Mouse (Mus musculus): ENCODE data around the gene Ppard. TPM values are rescaled to one million over a fixed set of nuclear protein-coding genes. Genes with fewer than 3 reads are reported as not detected.
"Not testable (repeated sequence)": the region's sequence is repeated elsewhere in the genome, so short reads cannot be mapped to it uniquely, and the experiment has no call there.

Ppard gene
- polyA plus RNA-seq, 1 experiment: 18.3 TPM

DNA sequence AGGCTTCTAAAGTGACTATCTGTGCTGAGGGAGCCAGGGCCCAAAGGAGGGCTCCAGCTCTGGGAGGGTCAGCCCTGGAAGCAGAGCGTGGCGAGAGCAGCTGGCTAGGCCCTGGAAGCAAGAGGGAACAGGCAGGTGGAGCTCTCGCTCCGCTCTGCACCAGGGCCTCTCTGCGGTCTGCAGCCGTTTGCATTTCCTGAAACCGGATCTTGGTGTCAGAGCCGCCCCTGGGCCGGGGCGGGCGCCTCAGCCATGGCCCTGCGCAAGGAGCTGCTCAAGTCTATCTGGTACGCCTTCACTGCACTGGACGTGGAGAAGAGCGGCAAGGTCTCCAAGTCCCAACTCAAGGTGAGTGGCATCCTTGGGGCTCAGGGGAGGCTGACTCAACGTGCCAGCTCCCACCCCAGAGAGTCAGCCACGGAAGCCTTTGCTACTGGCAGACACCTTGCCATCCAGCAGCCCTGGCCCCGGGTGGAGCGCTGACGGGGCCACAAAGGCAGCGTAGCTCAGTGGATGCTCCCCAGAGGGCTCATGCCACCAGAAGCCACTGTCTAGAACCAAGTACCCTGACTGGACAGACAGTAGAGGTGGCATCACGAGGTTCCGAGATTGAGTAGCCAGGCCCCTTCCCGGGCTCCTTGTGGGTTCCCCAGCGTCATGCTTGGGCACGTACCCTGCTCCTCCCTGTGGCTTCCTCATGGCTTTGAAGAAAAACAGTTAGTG lies 24.7 kb upstream of the Ppard start, which contains the start of gene Def6:
Gene Def6 (plus strand): TSS at position 188 of the 723 bp plus-strand sequence.
- peak; percentile 64 for DNase-seq (ENCODE audit: low read depth)
- TF ChIP-seq CTCF (IDR thresholded peaks at IDR 0.05; ENCODE audit: borderline replicate concordance, extremely low read depth, insufficient read depth, insufficient read length) (peak; percentile 36; the same call in 1 of the 2 replicates), POLR2A (IDR thresholded peaks at IDR 0.05; ENCODE audit: borderline replicate concordance, extremely low read depth, insufficient read depth, insufficient read length, poor library complexity, severe bottlenecking) (no peak)

DNA sequence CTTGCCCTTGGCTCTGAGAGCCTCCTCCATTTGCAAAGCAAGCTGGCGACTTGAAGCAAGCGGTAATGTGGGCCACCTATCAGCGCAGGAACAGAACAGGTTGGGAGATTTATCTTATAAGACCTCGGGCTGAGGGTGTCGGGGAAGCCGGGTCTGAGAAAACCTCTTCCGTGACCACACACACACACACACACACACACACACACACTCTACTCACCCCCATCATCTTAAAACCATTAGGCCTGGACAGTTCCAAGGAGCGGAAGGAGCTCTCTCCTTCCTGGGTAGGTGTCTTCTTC lies 24.2 kb upstream of the Ppard start:
- TF ChIP-seq POLR2A (IDR thresholded peaks at IDR 0.05; ENCODE audit: borderline replicate concordance, extremely low read depth, insufficient read depth, insufficient read length, poor library complexity, severe bottlenecking) (no peak), CTCF (IDR thresholded peaks at IDR 0.05; ENCODE audit: borderline replicate concordance, extremely low read depth, insufficient read depth, insufficient read length) (no peak)
- DNase-seq (ENCODE audit: low read depth): no peak

DNA sequence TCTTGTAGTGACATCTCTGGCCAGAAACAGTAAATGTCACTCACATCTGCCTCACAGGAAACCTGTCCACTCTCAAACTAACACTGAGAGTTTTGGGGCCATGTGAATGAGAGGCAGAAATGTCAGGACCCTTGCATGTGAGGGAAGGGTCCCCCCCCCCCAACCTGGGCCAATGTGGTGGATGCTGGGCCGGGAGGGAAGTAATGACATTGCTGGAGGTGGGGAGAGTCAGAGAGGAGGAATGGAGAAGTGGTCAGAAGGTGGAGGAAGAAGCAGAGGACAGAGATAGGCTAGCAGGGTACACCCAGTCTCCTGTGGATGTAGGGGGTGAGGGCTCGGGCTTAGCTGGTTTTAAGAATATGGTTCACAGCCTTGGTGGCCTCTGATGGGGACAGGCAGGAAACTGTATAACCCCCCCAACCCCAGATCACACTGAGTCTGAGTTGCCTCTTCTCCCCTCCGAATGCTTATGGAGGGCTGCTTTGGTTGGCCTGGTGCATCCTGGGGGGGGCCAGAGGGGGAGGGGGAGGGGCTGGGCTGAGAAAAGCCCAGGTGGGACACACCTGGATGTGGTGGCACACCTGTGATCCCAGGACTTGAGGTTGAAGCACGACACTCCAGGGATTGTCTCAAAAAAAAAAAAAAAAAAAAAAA lies 22.9 kb upstream of the Ppard start:
- TF ChIP-seq POLR2A (IDR thresholded peaks at IDR 0.05; ENCODE audit: borderline replicate concordance, extremely low read depth, insufficient read depth, insufficient read length, poor library complexity, severe bottlenecking) (no peak), CTCF (IDR thresholded peaks at IDR 0.05; ENCODE audit: borderline replicate concordance, extremely low read depth, insufficient read depth, insufficient read length) (no peak)
- no peak for DNase-seq (ENCODE audit: low read depth)

DNA sequence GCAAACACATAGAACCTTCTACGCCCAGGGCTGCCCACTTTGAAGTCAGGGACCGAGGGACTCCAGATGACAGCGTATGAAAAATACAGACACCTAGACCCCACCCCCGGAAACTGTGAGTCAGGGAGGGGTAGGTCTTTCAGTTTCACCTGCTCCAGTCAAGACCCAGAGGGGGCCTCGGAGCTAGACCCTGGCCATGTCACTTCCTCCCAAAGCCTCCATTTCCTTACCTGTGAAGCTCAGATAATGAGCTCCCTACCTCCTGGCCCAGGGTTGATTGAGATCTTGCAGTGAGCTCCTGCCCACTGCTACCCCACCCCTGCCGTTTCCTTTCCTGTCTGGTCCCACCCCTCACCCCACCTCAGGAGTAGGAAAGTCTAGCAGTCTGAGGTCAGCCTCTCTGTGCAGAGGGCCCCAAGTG lies 20.6 kb upstream of the Ppard start:
- no peak for DNase-seq (ENCODE audit: low read depth)
- TF ChIP-seq CTCF (IDR thresholded peaks at IDR 0.05; ENCODE audit: borderline replicate concordance, extremely low read depth, insufficient read depth, insufficient read length) (no peak), POLR2A (IDR thresholded peaks at IDR 0.05; ENCODE audit: borderline replicate concordance, extremely low read depth, insufficient read depth, insufficient read length, poor library complexity, severe bottlenecking) (no peak)

DNA sequence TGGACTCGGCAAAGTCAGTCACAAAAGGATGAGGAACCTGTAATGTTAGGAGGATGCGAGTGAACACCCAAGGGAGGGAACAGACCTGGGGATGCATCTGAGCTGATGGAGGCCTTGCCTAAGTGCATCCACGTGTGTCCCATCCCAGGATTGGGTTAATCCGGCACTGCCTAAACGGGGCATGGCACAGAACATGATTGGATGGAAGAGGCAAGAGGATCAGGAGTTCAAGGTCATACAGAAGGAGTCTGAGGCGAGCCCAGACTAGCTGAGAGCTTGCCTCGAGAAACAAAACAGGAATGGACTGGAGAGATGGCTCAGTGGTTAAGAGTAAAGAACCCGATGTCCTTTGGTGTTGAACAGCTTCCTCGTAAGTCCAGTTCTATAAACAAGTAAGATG lies 20.1 kb upstream of the Ppard start:
- DNase-seq (ENCODE audit: low read depth): no peak
- TF ChIP-seq CTCF (IDR thresholded peaks at IDR 0.05; ENCODE audit: borderline replicate concordance, extremely low read depth, insufficient read depth, insufficient read length): no peak
- no peak for TF ChIP-seq POLR2A (IDR thresholded peaks at IDR 0.05; ENCODE audit: borderline replicate concordance, extremely low read depth, insufficient read depth, insufficient read length, poor library complexity, severe bottlenecking)

DNA sequence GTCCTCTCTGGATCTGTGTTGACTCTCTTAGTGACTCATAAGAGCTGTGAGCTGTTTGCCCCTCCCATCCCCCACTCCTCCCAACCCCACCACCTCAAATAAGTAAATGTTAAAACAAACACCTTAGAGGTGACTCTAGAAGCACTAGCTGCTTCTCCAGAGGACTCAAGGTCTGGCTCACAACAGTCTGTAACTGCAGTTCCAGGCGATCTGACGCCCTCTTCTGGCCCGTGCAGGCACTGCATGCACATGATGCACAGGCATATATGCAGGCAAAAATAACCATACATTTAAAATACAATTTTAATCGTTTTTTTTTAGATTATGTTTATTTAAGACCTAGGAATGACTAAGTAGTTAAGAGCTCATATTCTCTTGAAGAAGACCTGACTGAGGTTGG lies 19.3 kb upstream of the Ppard start:
- TF ChIP-seq POLR2A (IDR thresholded peaks at IDR 0.05; ENCODE audit: borderline replicate concordance, extremely low read depth, insufficient read depth, insufficient read length, poor library complexity, severe bottlenecking) (no peak), CTCF (IDR thresholded peaks at IDR 0.05; ENCODE audit: borderline replicate concordance, extremely low read depth, insufficient read depth, insufficient read length) (peak; percentile 39; the same call in 1 of the 2 replicates)
- DNase-seq (ENCODE audit: low read depth): no peak

DNA sequence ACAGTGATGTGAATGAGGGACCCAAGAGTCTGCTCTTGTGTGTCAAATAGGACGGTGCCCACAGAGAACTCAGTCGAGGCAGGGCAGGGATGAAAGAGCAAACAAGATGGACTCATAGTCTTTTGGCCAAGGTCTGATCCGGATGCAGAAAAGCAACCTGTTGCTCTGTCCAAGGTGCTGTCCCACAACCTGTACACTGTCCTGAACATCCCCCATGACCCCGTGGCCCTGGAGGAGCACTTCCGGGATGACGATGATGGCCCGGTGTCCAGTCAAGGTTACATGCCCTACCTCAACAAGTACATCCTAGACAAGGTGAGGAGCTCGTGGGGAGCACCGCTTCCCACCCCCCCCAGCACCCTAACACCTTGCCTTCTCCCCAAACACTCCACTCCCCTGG lies 15.7 kb upstream of the Ppard start:
- no peak for DNase-seq (ENCODE audit: low read depth)
- TF ChIP-seq POLR2A (IDR thresholded peaks at IDR 0.05; ENCODE audit: borderline replicate concordance, extremely low read depth, insufficient read depth, insufficient read length, poor library complexity, severe bottlenecking) (no peak), CTCF (IDR thresholded peaks at IDR 0.05; ENCODE audit: borderline replicate concordance, extremely low read depth, insufficient read depth, insufficient read length) (no peak)

DNA sequence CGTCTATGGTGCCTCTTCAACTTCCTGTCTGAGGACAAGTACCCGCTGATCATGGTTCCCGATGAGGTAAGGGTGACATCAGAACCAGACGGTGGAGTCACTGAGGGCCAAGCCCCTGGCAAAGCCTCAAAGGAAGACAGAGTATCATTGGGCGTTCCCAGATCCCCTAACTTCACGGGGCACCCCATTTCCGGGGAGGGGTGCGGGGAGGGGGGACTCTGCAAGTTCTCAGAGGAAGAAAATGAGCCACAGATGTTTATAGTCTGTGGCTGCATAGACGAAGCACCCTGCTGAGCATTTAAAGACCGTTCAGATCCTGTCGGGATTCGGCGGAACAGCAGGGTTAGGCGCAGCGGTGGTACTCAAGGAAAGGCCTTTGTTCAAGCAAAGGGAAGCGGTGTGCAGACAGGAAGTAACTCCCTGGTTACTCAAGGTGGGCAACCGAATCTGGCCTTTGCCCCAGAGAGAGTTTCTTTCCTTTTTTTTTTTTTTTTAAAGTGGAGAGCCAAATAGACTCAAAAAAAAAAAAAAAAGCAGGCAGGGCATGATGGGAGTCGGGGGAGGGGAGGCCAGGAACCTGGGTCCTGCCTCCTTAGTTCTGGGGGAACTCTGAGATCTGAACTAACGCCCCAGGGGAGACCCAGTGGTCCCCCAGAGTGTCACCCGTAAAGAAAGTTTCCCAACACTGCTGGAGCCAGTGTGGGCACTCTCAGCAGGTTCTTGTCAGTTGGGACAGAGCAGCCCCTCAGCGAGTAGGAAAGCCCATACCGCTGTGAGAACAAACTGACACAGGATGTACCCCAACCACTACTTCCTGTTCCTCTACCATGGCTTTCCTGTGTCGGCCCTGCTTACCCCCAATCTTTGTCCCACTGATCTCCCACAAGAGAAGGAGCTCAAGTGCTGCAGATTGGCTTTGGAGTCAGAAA lies 14.5 kb upstream of the Ppard start:
- DNase-seq (ENCODE audit: low read depth): peak; percentile 37
- TF ChIP-seq POLR2A (IDR thresholded peaks at IDR 0.05; ENCODE audit: borderline replicate concordance, extremely low read depth, insufficient read depth, insufficient read length, poor library complexity, severe bottlenecking): no peak
- TF ChIP-seq CTCF (IDR thresholded peaks at IDR 0.05; ENCODE audit: borderline replicate concordance, extremely low read depth, insufficient read depth, insufficient read length): no peak

DNA sequence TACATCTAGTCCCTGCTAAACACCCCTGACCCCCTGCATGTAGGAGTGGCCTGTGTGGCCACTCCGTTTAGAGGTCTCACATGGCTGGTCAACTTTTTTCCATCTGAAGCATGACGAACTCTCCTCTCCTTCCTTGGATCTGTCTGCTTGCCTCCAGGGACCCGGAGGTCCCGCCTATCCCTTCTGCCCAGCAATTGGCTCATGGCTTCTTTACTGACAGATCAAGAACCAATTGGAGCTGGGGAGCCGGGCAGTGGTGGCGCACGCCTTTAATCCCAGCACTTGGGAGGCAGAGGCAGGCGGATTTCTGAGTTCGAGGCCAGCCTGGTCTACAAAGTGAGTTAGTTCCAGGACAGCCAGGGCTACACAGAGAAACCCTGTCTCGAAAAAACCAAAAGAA lies 10.0 kb upstream of the Ppard start:
- DNase-seq (ENCODE audit: low read depth): not testable (repeated sequence)

DNA sequence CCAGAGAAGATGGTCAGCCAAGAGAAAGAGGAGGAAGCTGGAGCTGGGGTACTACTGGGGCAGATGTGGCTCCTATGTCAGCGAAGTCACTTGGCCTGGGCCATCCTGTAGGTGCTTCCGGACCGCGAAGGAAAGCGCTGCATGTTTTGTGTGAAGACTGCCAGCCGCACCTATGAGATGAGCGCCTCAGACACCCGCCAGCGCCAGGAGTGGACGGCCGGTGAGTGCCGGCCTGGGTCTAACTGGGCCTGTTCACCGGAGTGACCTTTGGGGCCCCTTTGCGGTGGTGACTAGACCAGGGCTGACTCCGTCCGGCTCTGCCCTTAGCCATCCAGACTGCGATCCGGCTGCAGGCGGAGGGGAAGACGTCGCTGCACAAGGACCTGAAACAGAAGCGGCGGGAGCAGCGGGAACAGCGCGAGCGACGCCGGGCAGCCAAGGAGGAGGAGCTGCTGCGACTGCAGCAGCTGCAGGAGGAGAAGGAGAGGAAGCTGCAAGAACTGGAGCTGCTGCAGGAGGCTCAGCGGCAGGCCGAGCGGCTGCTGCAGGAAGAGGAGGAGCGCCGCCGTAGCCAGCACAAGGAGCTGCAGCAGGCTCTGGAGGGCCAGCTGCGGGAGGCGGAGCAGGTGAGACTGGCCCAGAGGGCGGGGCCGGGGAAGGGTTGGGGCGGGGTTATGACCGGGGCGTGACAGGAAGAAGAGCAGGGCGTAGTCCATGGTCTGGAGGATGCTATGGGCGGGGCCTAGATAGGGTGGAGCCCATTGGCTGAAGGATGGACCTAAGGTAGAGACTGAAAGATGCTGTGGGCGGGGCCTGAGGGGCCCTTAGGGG lies 8.7 kb upstream of the Ppard start:
- TF ChIP-seq POLR2A (IDR thresholded peaks at IDR 0.05; ENCODE audit: borderline replicate concordance, extremely low read depth, insufficient read depth, insufficient read length, poor library complexity, severe bottlenecking) (no peak; the same call in 1 of the 2 replicates), CTCF (IDR thresholded peaks at IDR 0.05; ENCODE audit: borderline replicate concordance, extremely low read depth, insufficient read depth, insufficient read length) (no peak)
- DNase-seq (ENCODE audit: low read depth): peak; percentile 94

DNA sequence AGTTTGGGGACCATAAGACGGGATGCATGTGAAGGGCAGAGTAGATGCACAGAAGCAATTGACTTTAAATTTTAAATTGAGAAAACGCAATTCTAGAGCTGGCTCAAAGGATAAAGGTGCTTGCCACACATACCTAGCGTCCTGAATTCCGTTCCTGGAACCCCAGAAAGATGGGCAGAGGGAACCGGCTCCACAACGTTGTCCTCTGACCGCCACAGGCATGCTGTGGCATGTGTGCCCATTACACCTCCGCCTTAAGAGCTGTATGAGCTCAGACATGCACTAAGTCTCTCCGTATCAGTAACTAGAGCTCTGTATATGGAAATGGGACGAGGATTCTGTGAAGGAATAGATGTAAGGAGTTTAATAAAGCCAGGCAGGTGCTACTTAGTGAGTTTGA lies 7.9 kb upstream of the Ppard start:
- TF ChIP-seq POLR2A (IDR thresholded peaks at IDR 0.05; ENCODE audit: borderline replicate concordance, extremely low read depth, insufficient read depth, insufficient read length, poor library complexity, severe bottlenecking): no peak
- TF ChIP-seq CTCF (IDR thresholded peaks at IDR 0.05; ENCODE audit: borderline replicate concordance, extremely low read depth, insufficient read depth, insufficient read length): no peak
- DNase-seq (ENCODE audit: low read depth): no peak

Data from brain, embryonic 14.5 days (tissue).